Mouse (Mus musculus) ES-Bruce4 (cell line): ENCODE data around the gene Ptpn20. TPM values are rescaled to one million over a fixed set of nuclear protein-coding genes. Genes with fewer than 3 reads are reported as not detected.

ENCODE experiments used
- H3K27ac ChIP-seq: 2 replicates; pipeline ENCODE4 v1.5.1; 2012; ENCODE audit warnings: low read length, inconsistent platforms; ENCODE audit not compliant: insufficient read depth
- H3K27me3 ChIP-seq: 2 replicates; pipeline ENCODE4 v1.6.1; 2012; ENCODE audit warnings: mild to moderate bottlenecking, low read length, inconsistent platforms; ENCODE audit not compliant: control insufficient read depth, poor library complexity, insufficient read depth, severe bottlenecking
- H3K36me3 ChIP-seq: 2 replicates; pipeline ENCODE4 v1.6.1; 2012; ENCODE audit warnings: inconsistent platforms, mild to moderate bottlenecking, low read length, moderate library complexity; ENCODE audit not compliant: control insufficient read depth, poor library complexity, insufficient read depth, severe bottlenecking
- H3K4me1 ChIP-seq: one replicate; pipeline ENCODE4 v1.8.1; 2011; ENCODE audit warnings: low read length; ENCODE audit not compliant: control insufficient read depth, insufficient read depth
- H3K4me3 ChIP-seq: 2 replicates; pipeline ENCODE4 v1.5.1; 2011; ENCODE audit warnings: low read depth, mild to moderate bottlenecking, low read length
- H3K9ac ChIP-seq: 2 replicates; pipeline ENCODE4 v1.6.1; 2012; ENCODE audit warnings: low read depth, mild to moderate bottlenecking, inconsistent platforms; ENCODE audit not compliant: poor library complexity, severe bottlenecking
- H3K9me3 ChIP-seq: replicated peaks from 2 replicates; pipeline ENCODE4 v1.6.1; 2012; ENCODE audit warnings: mild to moderate bottlenecking, low read length, inconsistent platforms; ENCODE audit not compliant: control insufficient read depth, poor library complexity, insufficient read depth, severe bottlenecking
- CTCF ChIP-seq: IDR thresholded peaks from one replicate; pipeline ENCODE4 v1.8.1; 2011; ENCODE audit warnings: low read depth, low read length
- EP300 ChIP-seq: IDR thresholded peaks from 2 replicates; pipeline ENCODE4 v1.6.1; 2011; ENCODE audit warnings: low read depth, low read length; ENCODE audit not compliant: insufficient read depth
- POLR2A ChIP-seq: IDR thresholded peaks from one replicate; pipeline ENCODE4 v1.8.1; 2011; ENCODE audit warnings: low read length; ENCODE audit not compliant: insufficient read depth
- polyA plus RNA-seq: library from polyadenylated mRNA; stranded (reverse); fragments of >200 nt; gene quantifications from 2 replicates; pipeline ENCODE4 v1.2.4, GENCODE M21; 2011; ENCODE audit warnings: low read depth; ENCODE audit not compliant: missing spikeins, insufficient read depth, insufficient read length

The Ptpn20 gene
- polyA plus RNA-seq, 1 experiment: 0.51 TPM

DNA sequence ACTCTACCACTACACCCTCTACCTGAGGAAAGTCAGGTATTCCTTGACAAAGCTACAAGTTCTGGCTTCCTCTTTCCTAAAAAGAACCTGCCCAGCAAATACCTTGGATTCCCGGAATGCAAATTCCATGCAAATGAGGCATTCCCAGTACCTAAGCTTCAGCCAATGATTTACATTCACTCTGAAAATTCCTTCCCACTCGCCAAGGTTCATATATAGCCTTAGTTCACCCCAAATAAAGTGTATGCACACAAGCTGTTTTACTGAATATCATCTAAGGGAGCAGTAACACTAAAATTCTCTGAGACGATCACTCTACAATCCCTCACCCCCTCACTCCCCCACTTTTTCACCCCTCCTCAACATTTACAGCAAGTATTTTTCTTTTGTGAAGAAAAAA is 15.4 kb upstream of the Ptpn20 start:
- no peaks in the 10 kb centered on the region for H3K4me1 ChIP-seq
- no peak overlapping the region for H3K27ac ChIP-seq
- no peaks in the 10 kb centered on the region for H3K36me3 ChIP-seq
- TF ChIP-seq CTCF: no peak
- TF ChIP-seq POLR2A: no peak
- no peak for TF ChIP-seq EP300
- no peaks in the 10 kb centered on the region for H3K27me3 ChIP-seq
- H3K9me3 ChIP-seq: no peaks in the 10 kb centered on the region
- H3K9ac ChIP-seq: no peak overlapping the region
- no peak overlapping the region for H3K4me3 ChIP-seq

- Histone ChIP-seq H3K27ac (no peak overlapping the region), H3K36me3 (no peaks in the 10 kb centered on the region), H3K27me3 (no peaks in the 10 kb centered on the region), H3K4me1 (no peaks in the 10 kb centered on the region), H3K9ac (no peak overlapping the region), H3K4me3 (no peak overlapping the region), H3K9me3 (no peaks in the 10 kb centered on the region)
- TF ChIP-seq POLR2A (no peak), EP300 (no peak), CTCF (no peak)
These were observed 9.1 kb upstream of the Ptpn20 start for GRCm38 (mm10) chr14:33579771-33580484.

GRCm38 (mm10) chr14:33598376-33599130 is 9.5 kb downstream of the Ptpn20 start:
- TF ChIP-seq CTCF (no peak), EP300 (no peak), POLR2A (no peak)
- no peaks in the 10 kb centered on the region for H3K4me1 ChIP-seq
- no peak overlapping the region for H3K9ac ChIP-seq
- H3K9me3 ChIP-seq: no peaks in the 10 kb centered on the region
- H3K27me3 ChIP-seq: no peaks in the 10 kb centered on the region
- no peaks in the 10 kb centered on the region for H3K36me3 ChIP-seq
- H3K4me3 ChIP-seq: no peak overlapping the region
- H3K27ac ChIP-seq: no peak overlapping the region

- Histone ChIP-seq H3K27ac (no peak overlapping the region), H3K4me1 (no peaks in the 10 kb centered on the region), H3K27me3 (no peaks in the 10 kb centered on the region; the same call in 1 of the 2 replicates), H3K36me3 (no peaks in the 10 kb centered on the region), H3K9me3 (no peaks in the 10 kb centered on the region), H3K9ac (no peak overlapping the region), H3K4me3 (no peak overlapping the region)
- TF ChIP-seq POLR2A (no peak), CTCF (no peak), EP300 (no peak)
These were observed 18.4 kb downstream of the Ptpn20 start for GRCm38 (mm10) chr14:33607431-33607830.

- H3K27me3 ChIP-seq: no peaks in the 10 kb centered on the region
- H3K4me1 ChIP-seq: no peaks in the 10 kb centered on the region
- H3K4me3 ChIP-seq: no peak overlapping the region
- no peaks in the 10 kb centered on the region for H3K36me3 ChIP-seq
- H3K27ac ChIP-seq: no peak overlapping the region
- no peaks in the 10 kb centered on the region for H3K9me3 ChIP-seq
- no peak overlapping the region for H3K9ac ChIP-seq
- TF ChIP-seq POLR2A (no peak), EP300 (no peak), CTCF (no peak)
These were observed 36.0 kb downstream of the Ptpn20 start for GRCm38 (mm10) chr14:33625036-33625435.

- no peak overlapping the region for H3K9ac ChIP-seq
- H3K27ac ChIP-seq: no peak overlapping the region
- H3K9me3 ChIP-seq: no peaks in the 10 kb centered on the region
- H3K36me3 ChIP-seq: no peaks in the 10 kb centered on the region
- H3K4me1 ChIP-seq: no peaks in the 10 kb centered on the region
- no peaks in the 10 kb centered on the region for H3K27me3 ChIP-seq
- TF ChIP-seq POLR2A: no peak
- TF ChIP-seq EP300: no peak
- no peak for TF ChIP-seq CTCF
- no peak overlapping the region for H3K4me3 ChIP-seq
These were observed 43.9 kb downstream of the Ptpn20 start for GRCm38 (mm10) chr14:33632790-33633372.
